Mouse (Mus musculus): Measurements from ENCODE around the gene Guk1.

- TF ChIP-seq CTCF (IDR thresholded peaks at IDR 0.05; ENCODE audit: low read depth, low read length) = no peak
- no peak for TF ChIP-seq POLR2A (IDR thresholded peaks at IDR 0.05; ENCODE audit: extremely low read depth, insufficient read depth, low read length)
Observed at GRCm38 (mm10) chr11:59216955-59217354, 24.9 kb upstream of the Guk1 start.

All from liver, adult 2 months (tissue).